Mouse (Mus musculus) limb, embryonic 13.5 days (tissue): ENCODE measurements around the gene Uggt1. TPM values are rescaled to one million over a fixed set of nuclear protein-coding genes. Genes with fewer than 3 reads are reported as not detected.

Experiments
- ATAC-seq: fragments of 200-750 bp; cut with Nextera tagmentation; 2 replicates; pipeline ENCODE4 v1.8.0; 2017; ENCODE audit warnings: low read depth, moderate number of reproducible peaks, moderate TSS enrichment; ENCODE audit not compliant: low FRiP score
- H3K27ac ChIP-seq: fragments of 300-500 bp; sonication (generic); 2 replicates; pipeline ENCODE4 v1.5.1; 2015; ENCODE audit warnings: inconsistent platforms, mild to moderate bottlenecking, moderate library complexity
- H3K27me3 ChIP-seq: fragments of 300-500 bp; sonication (generic); 2 replicates; pipeline ENCODE4 v1.6.1; 2015; ENCODE audit warnings: mild to moderate bottlenecking, inconsistent platforms
- H3K36me3 ChIP-seq: fragments of 300-500 bp; sonication (generic); 2 replicates; pipeline ENCODE4 v1.6.1; 2015; ENCODE audit warnings: inconsistent platforms, mild to moderate bottlenecking, moderate library complexity
- H3K4me1 ChIP-seq: fragments of 300-500 bp; sonication (generic); 2 replicates; pipeline ENCODE4 v1.6.1; 2015; ENCODE audit warnings: inconsistent platforms
- H3K4me2 ChIP-seq: fragments of 300-500 bp; sonication (generic); replicated peaks from 2 replicates; pipeline ENCODE4 v1.6.1; 2015; ENCODE audit warnings: inconsistent platforms, mild to moderate bottlenecking, moderate library complexity
- H3K4me3 ChIP-seq: fragments of 300-500 bp; sonication (generic); 2 replicates; pipeline ENCODE4 v1.5.1; 2015; ENCODE audit warnings: moderate library complexity, mild to moderate bottlenecking, inconsistent platforms
- H3K9ac ChIP-seq: fragments of 300-500 bp; sonication (generic); 2 replicates; pipeline ENCODE4 v1.6.1; 2015; ENCODE audit warnings: mild to moderate bottlenecking, inconsistent platforms
- H3K9me3 ChIP-seq: fragments of 300-500 bp; sonication (generic); 2 replicates; pipeline ENCODE4 v1.6.1; 2016; ENCODE audit warnings: inconsistent platforms
- WGBS: fragments of 180-500 bp; shearing (Covaris S2); methylation state at CpG from one replicate; pipeline ENCODE4 v1.1.7; 2015; 5-methylcytosine and 5-hydroxymethylcytosine counted together
- polyA plus RNA-seq: library from polyadenylated mRNA; unstranded; fragments of >200 nt; fragmentation: Nextera tagmentation; extraction: Ambion mirVana; gene quantifications from 2 replicates; pipeline ENCODE4 v1.2.1, GENCODE M21; 2015

Gene Uggt1
- polyA plus RNA-seq, 1 experiment from 2014 or later, result 54.6 TPM

DNA sequence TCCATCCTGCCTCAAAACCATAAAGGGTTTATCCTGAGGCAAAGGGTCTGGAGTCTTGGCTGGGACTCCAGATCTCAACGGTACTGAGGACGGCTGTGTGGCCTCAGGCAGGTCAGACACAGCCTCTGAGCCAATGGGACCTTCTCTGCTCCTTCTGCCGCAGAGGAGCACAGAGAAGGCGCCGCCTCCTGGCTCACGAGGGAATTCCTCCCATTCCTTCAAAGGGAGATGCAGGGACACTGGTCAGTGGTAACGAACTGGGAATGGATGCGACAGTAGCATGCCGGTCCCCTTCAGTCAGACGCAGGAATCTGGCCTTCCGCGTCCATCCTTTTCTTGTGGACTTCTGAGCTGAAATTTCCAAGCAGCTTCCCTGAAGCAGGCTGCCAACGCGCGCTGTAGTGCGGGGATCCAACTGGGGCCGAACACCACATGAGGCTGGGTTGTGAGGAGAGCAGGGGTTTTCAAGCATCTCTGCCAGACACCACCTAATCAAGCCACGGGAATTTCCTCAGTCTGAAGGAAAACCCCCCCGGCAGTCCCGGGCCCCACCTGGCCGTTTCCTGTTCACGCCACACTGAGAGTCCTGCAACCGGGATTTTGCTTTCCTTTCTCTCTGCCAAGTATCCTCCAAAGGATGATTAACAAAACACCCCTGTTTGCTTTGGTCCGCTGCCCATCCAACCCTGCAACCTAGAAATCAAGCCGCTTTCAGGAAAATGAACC, 10.3 kb upstream of the Uggt1 start:
- Histone ChIP-seq H3K27ac (no peak overlapping the region), H3K4me2 (peak overlapping the region; percentile 52), H3K4me3 (peak overlapping the region; percentile 14), H3K27me3 (peaks cover 27% of the 10 kb centered on the region), H3K4me1 (peaks cover 11% of the 10 kb centered on the region; the same call in 1 of the 2 replicates), H3K36me3 (no peaks in the 10 kb centered on the region), H3K9me3 (peaks cover 11% of the 10 kb centered on the region), H3K9ac (peak overlapping the region; percentile 45)
- peak; percentile 62 for ATAC-seq
- WGBS, result 6% methylated on average over 25 of the region's 25 CpGs

DNA sequence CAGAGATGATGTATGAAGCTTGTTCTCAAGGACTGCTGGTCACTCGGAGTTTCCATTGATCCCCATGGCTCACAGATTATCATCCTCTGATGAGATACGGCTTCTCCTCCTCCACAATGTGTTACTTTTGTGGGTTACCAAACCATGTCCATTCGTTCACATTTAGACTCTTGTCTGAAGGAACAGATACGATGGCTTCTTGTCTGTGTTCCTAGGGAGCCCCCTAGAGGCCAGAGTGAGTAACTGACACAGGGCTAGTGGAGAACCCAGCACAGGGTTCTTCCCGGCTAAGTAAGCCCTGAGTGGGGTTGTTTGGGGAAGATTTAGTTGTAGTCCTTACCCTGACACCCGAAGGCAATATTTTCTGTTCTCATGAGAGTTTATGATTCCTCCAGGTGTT, 8.3 kb upstream of the Uggt1 start:
- peaks cover 4% of the 10 kb centered on the region for H3K9me3 ChIP-seq
- H3K9ac ChIP-seq, result no peak overlapping the region
- no peaks in the 10 kb centered on the region for H3K36me3 ChIP-seq
- peaks cover 27% of the 10 kb centered on the region for H3K27me3 ChIP-seq
- H3K4me3 ChIP-seq, result no peak overlapping the region
- 7% methylated on average over 6 of the region's 6 CpGs for WGBS
- H3K4me2 ChIP-seq, result no peak overlapping the region
- H3K27ac ChIP-seq, result no peak overlapping the region
- ATAC-seq, result peak; percentile 71; the same call in 1 of the 2 replicates
- peaks cover 11% of the 10 kb centered on the region; the same call in 1 of the 2 replicates for H3K4me1 ChIP-seq

- H3K4me2 ChIP-seq, result no peak overlapping the region
- no peak overlapping the region for H3K27ac ChIP-seq
- no peak overlapping the region for H3K9ac ChIP-seq
- peaks cover 11% of the 10 kb centered on the region; the same call in 1 of the 2 replicates for H3K4me1 ChIP-seq
- no peaks in the 10 kb centered on the region for H3K36me3 ChIP-seq
- no peak overlapping the region for H3K4me3 ChIP-seq
- no peak for ATAC-seq
- peaks cover 1% of the 10 kb centered on the region for H3K9me3 ChIP-seq
- WGBS, result 3% methylated on average over 9 of the region's 9 CpGs
- H3K27me3 ChIP-seq, result peaks cover 24% of the 10 kb centered on the region
Measured at GRCm38 (mm10) chr1:36251426-36251825, 6.9 kb upstream of the Uggt1 start.

DNA sequence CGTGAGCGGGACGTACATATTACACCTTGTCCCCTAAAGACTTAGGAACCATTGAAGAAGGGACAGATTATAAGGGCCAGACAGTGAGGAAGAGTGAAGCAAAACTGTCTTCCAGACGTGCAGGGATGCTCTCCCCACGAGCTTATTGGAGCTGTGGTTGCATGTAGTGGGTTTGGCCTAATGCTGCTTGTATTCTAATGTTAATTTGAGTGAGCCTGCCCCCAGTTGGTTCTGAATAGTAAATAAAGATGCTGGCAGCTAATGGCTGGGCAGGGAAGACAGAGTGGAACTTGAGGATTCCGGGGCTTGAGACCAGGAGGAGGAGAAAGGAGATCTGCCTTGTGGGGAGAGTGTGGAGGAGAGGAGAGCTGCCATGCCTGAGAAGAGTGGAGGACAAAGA, 2.2 kb upstream of the Uggt1 start:
- no peak overlapping the region for H3K4me3 ChIP-seq
- no peaks in the 10 kb centered on the region for H3K9me3 ChIP-seq
- WGBS, result 53% methylated on average over 6 of the region's 6 CpGs
- no peak overlapping the region for H3K27ac ChIP-seq
- no peak overlapping the region for H3K4me2 ChIP-seq
- no peak overlapping the region for H3K9ac ChIP-seq
- peaks cover 17% of the 10 kb centered on the region for H3K4me1 ChIP-seq
- no peak for ATAC-seq
- no peaks in the 10 kb centered on the region for H3K27me3 ChIP-seq
- no peaks in the 10 kb centered on the region for H3K36me3 ChIP-seq

GRCm38 (mm10) chr1:36244828-36245215, 302 bp upstream of the Uggt1 start:
- Histone ChIP-seq H3K9ac (no peak overlapping the region), H3K4me2 (peak overlapping the region; percentile 86), H3K4me1 (peaks cover 18% of the 10 kb centered on the region), H3K27ac (no peak overlapping the region), H3K4me3 (no peak overlapping the region), H3K9me3 (no peaks in the 10 kb centered on the region), H3K27me3 (no peaks in the 10 kb centered on the region), H3K36me3 (no peaks in the 10 kb centered on the region)
- no peak for ATAC-seq
- WGBS, result 94% methylated on average over 4 of the region's 4 CpGs

DNA sequence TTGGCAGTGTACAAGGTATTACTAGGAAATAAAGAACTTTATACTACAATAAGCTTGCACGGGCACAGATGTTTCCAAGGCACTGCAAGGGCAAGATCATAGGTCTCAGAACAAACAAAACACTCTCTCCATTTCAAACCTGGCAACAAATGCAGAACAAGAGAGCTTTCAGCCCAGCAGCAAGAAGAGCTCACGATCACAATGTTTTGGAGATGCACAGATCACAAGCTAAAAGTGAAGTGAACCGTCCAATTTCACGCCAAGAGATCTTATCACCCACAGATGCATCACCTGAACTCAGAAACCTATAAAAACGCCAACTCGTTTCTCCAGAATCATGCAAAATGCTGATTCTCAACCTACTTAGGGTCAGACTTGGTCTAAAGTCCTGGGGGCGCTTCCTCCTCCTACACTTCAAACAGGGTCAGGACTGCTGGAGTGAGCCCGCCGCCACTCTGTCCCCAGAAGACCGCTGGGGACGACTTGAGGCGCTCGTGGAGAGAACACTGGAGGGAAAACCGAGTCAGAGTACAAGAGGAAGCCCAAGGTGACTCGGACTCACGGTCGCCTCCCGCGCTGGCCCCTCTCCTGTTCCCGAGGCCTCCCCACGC, 968 bp downstream of the Uggt1 start:
- 3% methylated on average over 21 of the region's 21 CpGs for WGBS
- H3K9me3 ChIP-seq, result no peaks in the 10 kb centered on the region
- H3K9ac ChIP-seq, result peak overlapping the region; percentile 86
- H3K4me2 ChIP-seq, result peak overlapping the region; percentile 86
- H3K27ac ChIP-seq, result peak overlapping the region; percentile 73
- peak overlapping the region; percentile 95 for H3K4me3 ChIP-seq
- no peak; the same call in 1 of the 2 replicates for ATAC-seq
- peaks cover 18% of the 10 kb centered on the region for H3K4me1 ChIP-seq
- H3K27me3 ChIP-seq, result no peaks in the 10 kb centered on the region
- H3K36me3 ChIP-seq, result no peaks in the 10 kb centered on the region

GRCm38 (mm10) chr1:36241903-36242429, 2.6 kb downstream of the Uggt1 start:
- no peak for ATAC-seq

DNA sequence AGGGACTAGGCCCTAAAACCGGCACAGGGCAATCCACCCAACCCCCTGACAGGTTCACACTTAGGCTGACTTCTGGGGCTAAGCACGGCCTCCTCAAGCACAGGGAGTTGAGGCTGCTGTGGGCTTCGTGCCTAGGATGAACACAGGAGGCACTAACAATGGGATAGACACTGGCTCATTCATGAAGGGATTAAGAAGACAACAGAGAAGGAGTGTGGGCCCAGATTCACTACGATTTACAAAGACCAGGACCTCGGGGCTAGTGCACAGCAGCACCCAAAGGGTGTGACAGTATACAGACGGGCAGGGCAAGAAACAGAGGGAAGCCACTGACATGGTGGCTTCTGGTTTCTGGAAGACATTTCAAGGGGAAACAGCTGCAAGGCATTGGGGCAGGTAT, 4.3 kb downstream of the Uggt1 start:
- ATAC-seq, result no peak
- Histone ChIP-seq H3K27me3 (no peaks in the 10 kb centered on the region), H3K4me3 (no peak overlapping the region), H3K4me2 (no peak overlapping the region), H3K9ac (no peak overlapping the region), H3K27ac (no peak overlapping the region), H3K9me3 (no peaks in the 10 kb centered on the region), H3K36me3 (peaks cover 3% of the 10 kb centered on the region; the same call in 1 of the 2 replicates), H3K4me1 (peaks cover 18% of the 10 kb centered on the region)
- 79% methylated on average over 6 of the region's 6 CpGs for WGBS

More at GRCm38 (mm10) chr1:36241903-36242429, 2.6 kb downstream of the Uggt1 start:
- Histone ChIP-seq H3K9ac (no peak overlapping the region), H3K27me3 (no peaks in the 10 kb centered on the region), H3K9me3 (no peaks in the 10 kb centered on the region), H3K36me3 (peaks cover 3% of the 10 kb centered on the region; the same call in 1 of the 2 replicates), H3K4me3 (no peak overlapping the region), H3K4me1 (peaks cover 18% of the 10 kb centered on the region), H3K4me2 (0 out of 2 replicates have a peak overlapping the region, but pooled peaks have one; percentile 4), H3K27ac (no peak overlapping the region)
- 80% methylated on average over 15 of the region's 15 CpGs for WGBS

- WGBS, result 94% methylated on average over 10 of the region's 10 CpGs
- ATAC-seq, result no peak
- peaks cover 9% of the 10 kb centered on the region for H3K36me3 ChIP-seq
- no peaks in the 10 kb centered on the region for H3K9me3 ChIP-seq
- no peak overlapping the region for H3K4me3 ChIP-seq
- H3K4me2 ChIP-seq, result no peak overlapping the region
- H3K27ac ChIP-seq, result no peak overlapping the region
- no peaks in the 10 kb centered on the region for H3K27me3 ChIP-seq
- no peak overlapping the region for H3K9ac ChIP-seq
- H3K4me1 ChIP-seq, result peaks cover 18% of the 10 kb centered on the region
Measured at GRCm38 (mm10) chr1:36239396-36239795, 5.1 kb downstream of the Uggt1 start.

DNA sequence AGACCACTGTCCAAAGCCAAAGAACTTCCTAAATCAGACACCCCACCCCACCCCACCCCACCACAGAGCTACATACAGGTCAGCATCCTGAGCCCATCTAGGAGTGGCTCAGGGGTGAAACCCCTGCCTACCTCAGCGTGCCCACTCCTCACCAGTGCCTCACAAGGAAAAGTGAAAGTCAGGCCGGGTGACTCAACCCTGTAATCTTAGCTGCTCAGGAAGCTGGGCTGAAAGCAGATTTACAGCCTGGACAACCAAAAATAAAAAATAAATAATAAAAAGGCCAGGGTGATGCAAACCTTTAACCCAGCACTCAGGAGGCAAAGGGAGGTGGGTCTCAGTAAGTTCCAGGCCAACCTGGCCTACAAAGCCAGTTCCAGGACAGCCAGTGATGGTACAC, 8.7 kb downstream of the Uggt1 start:
- Histone ChIP-seq H3K27ac (no peak overlapping the region), H3K36me3 (peaks cover 27% of the 10 kb centered on the region), H3K4me1 (no peaks in the 10 kb centered on the region), H3K9me3 (no peaks in the 10 kb centered on the region), H3K27me3 (no peaks in the 10 kb centered on the region), H3K4me3 (no peak overlapping the region), H3K4me2 (no peak overlapping the region), H3K9ac (no peak overlapping the region)
- WGBS, result 85% methylated on average over 2 of the region's 2 CpGs
- no peak for ATAC-seq

- no peak for ATAC-seq
- peaks cover 31% of the 10 kb centered on the region for H3K36me3 ChIP-seq
- H3K4me2 ChIP-seq, result no peak overlapping the region
- H3K4me3 ChIP-seq, result no peak overlapping the region
- WGBS, result 76% methylated on average over 9 of the region's 9 CpGs
- H3K9ac ChIP-seq, result no peak overlapping the region
- H3K4me1 ChIP-seq, result no peaks in the 10 kb centered on the region
- no peaks in the 10 kb centered on the region for H3K27me3 ChIP-seq
- H3K9me3 ChIP-seq, result no peaks in the 10 kb centered on the region
- H3K27ac ChIP-seq, result no peak overlapping the region
Measured at GRCm38 (mm10) chr1:36235057-36235639, 9.4 kb downstream of the Uggt1 start.

DNA sequence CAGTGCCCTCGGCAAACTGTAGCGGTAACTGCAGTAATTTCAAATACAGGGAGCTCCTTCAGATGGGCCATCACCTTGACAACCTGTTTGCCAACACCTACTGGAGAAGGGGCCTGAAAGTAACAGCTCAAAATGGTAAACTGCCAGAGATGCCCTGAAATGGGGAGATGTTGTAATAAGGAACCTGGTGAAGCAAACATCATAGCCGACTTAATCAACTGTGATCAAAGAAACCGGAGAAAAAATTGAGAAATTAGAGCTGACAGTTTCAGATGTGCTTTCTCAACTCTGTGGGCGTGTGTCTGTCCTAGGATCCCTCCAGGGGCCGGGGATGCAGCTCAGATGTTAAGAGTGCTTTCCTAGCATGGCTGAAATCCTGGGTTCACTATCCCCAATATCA, 11.3 kb downstream of the Uggt1 start:
- Histone ChIP-seq H3K27me3 (no peaks in the 10 kb centered on the region), H3K27ac (no peak overlapping the region), H3K4me1 (no peaks in the 10 kb centered on the region), H3K9ac (no peak overlapping the region), H3K4me3 (no peak overlapping the region), H3K9me3 (no peaks in the 10 kb centered on the region), H3K36me3 (peaks cover 44% of the 10 kb centered on the region), H3K4me2 (no peak overlapping the region)
- WGBS, result 89% methylated on average over 6 of the region's 6 CpGs
- no peak for ATAC-seq
